Mouse (Mus musculus) frontal cortex, adult (tissue): Measurements from ENCODE around the gene Htr7.
A peak's percentile ranks its signal among the peaks of the same experiment; 100 is the strongest.

Experiments
- ATAC-seq: cut with Nextera tagmentation; 2 replicates; pipeline ENCODE4 v1.9.2; 2017; ENCODE audit warnings: mild to moderate bottlenecking, moderate library complexity, mixed read lengths; ENCODE audit not compliant: low TSS enrichment

Htr7 gene

DNA sequence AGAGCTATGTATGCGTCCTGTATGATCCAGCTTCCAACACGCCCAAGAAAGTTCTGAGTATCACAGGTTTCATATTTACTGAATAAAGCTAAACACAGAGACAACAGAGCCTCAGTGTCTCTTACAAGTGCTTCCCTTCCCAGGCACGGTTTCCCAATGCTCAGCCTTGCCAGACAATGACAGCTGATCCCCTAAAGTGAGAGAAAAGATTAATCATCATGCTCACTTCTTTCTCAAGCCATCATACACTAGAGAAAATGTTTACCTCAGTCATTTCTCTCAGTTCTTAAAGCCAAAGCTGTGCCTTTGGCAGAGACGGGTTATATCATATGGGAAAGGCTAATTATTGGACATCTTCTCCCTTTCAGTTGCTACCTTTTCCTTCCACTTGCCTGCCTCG, 99.7 kb downstream of the Htr7 start:
- ATAC-seq, result no peak

DNA sequence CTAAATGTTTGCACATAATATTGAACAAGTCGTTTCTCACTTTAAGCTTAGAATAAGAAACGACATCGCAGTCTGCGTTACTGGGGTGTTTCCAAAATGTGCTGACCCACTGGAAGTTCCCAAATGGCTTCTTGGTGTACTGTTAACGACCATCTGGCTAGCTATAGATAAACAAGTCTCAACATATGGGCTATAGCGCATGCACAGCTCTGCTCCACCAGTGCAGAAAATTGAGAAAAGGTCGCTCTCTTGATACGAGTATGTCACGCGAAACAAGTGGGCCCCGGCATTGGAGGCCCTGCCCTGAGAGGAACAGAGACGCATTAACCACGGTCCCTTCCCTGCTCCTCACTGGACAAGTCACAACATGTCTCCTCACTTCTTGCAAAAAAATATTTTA, 101.6 kb downstream of the Htr7 start:
- ATAC-seq, result no peak

DNA sequence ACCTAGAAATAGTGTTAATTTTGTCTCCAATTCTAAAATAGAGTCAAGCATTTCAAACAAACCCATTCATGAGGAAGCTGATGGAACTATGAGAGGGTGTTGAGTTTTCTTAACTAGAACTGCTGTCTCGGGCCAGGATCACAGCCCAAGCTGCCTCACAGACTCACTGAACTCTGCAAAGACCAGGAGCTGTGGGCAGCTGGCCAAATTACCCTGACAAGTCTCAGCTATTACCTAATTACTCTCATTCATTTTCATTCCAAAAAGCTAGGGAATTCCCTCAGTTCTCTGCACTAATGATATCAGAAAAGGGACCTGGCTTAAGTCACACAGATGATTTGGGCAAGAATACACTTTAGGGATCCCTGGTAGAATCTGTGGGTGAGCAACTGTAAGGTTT, 107.4 kb downstream of the Htr7 start:
- ATAC-seq, result no peak

DNA sequence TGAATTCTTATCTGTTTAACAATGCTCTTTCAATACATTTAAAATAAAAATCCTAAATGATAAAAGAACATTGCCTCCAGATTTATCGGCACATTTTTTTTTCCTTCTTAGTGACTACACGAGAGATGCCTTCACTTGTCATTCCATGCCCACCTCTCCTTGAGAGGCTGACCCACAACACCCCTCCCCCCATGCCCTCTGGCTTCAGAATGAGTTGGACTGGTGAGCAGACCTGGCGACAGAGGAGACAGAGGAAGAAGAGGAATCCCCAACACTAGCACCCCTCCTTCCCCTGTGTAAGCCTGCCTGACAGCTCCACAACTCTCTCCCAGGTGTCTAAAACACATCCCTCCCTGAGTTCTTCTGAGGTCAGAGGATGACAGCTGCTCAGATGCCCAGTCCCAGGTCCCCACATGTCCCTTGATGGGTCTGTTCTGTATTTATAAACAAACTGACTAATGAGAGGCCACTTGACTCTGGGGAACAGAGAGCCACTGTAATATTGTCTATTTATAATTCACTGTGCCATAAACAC, 132.3 kb downstream of the Htr7 start:
- peak; percentile 16; the same call in 1 of the 2 replicates for ATAC-seq

DNA sequence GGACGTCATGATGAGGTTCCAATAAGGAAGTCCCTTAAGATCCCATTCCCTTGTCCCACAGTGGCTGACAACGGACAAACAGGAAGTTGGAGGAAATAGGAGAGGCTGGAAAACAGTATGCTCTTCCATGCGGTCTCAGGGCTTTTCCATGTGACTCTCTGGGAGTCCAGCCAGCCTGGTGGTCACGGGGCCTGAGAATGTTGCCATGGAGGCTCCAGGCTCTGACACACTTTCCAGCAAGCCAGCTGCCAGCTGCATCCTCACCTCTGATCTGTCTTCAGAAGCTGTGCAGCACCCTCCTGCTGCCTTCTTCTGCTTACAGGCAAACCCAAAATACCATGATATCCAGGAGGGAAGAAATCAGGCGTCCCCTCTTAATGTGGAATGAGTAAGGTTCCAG, 132.9 kb downstream of the Htr7 start:
- peak; percentile 96 for ATAC-seq
